Mouse (Mus musculus) adrenal gland, postnatal 36 days (tissue): ENCODE results near the gene Wbp2. TPM values are rescaled to one million over a fixed set of nuclear protein-coding genes. Genes with fewer than 3 reads are reported as not detected.
A peak's percentile ranks its signal among the peaks of the same experiment; 100 is the strongest.
"Not testable (repeated sequence)": the region's sequence is repeated elsewhere in the genome, so short reads cannot be mapped to it uniquely, and the experiment has no call there.

Experiments used
- DNase-seq, 2 experiments: peaks; one replicate each; pipeline ENCODE4 v3.0.0; 2021; ENCODE audit warnings: mixed read lengths in 1 of 2
- total RNA-seq, 2 experiments: library from RNA; stranded (reverse); gene quantifications; 2 replicates each; pipeline ENCODE4 v1.2.3; 2021

Gene Wbp2
- total RNA-seq, 2 experiments from 2014 or later = 157 to 178 TPM

GRCm38 (mm10) chr11:116109441-116110081 is 22.8 kb upstream of the Wbp2 start:
- peak; percentile 55 to 59 for DNase-seq

GRCm38 (mm10) chr11:116108464-116109137 is 21.8 kb upstream of the Wbp2 start:
- peak; percentile 65 to 72 for DNase-seq

DNA sequence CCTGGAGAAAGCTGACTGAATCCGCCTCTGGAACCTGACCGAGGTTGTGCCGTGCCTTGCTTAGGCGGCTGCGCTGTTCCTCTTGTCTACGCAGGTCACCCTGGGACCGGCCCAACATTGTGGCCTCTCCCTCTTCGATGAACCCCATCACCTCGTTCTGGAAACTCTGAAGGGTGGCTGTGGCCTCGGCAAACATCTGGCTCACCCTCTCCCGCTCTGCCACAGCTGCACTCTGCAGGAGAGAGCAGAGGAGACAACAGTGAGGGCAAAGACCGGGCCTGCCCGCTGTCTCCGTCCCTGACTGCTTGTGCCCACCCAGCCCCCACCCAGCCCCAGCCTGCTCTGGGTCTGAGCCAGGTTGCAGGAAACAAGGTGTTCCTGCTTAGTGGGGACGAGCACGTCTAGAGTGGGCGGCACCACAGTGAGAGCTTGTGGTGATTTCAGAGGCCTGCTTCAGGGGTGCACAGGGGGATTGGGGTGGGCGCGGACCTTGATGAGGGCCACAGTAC is 21.0 kb upstream of the Wbp2 start:
- no peak for DNase-seq

DNA sequence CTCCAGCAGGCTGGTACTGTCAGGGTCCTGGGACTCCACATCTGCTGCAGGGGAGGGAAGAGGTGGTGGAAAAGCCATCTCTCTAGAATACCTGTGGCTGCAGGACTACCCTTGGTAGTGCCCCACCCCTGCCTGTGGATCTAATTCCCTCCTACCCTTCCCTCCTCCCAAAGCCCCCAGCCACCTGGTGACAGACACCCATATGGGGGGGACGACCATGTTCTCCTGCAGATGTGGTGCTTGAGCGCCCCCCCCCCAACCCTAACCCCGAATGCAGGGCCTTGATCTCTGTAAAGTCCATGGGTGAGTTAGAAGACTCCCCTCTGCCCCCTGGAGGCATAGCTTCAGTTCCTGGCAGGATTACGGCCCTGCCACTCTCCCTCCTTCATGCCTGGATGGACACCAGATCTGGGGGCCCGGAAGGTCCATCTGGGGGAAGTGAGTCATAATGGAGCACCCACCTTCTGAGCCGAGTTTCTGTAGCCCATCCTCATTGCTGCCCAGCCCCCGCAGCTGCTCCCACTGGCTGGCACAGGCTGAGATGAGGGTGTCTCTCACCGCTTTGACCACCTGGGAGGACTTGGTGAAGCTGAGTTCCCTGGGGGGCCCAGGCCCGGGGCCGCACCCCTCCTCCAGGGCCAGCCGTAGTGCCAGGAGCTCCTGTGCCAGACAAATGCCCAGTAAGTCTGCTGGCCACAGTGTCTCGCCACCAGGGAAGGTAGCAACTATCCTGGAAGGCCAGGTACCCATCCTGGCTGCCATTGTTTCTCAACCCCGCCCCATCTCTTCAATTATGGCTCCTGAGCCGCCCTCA is 20.4 kb upstream of the Wbp2 start:
- DNase-seq = no peak

GRCm38 (mm10) chr11:116106154-116106962 is 19.6 kb upstream of the Wbp2 start:
- DNase-seq = no peak

GRCm38 (mm10) chr11:116105065-116105464 is 18.3 kb upstream of the Wbp2 start:
- no peak for DNase-seq

GRCm38 (mm10) chr11:116104006-116104646 is 17.3 kb upstream of the Wbp2 start:
- DNase-seq = peak; percentile 83 to 86

- peak; percentile 56 to 57 for DNase-seq
These were observed 16.8 kb upstream of the Wbp2 start for GRCm38 (mm10) chr11:116103572-116103971.

DNA sequence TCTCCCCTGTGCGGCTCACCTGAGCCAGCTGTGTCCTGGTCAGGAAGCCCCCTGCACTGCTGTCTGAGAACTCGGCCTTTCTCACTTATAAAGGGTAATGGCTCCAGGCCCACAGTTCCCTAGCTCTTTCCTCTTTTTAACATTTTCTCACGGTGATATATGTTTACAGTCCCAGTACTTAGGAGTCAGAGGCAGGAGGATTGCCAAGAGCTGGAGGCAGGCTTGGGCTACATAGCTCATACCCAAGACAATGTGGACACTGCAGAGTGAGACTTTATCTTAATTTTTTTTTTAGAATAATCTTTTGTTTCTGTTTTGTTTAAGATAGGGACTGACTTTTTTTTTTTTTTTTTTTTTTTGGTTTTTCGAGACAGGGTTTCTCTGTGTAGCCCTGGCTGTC is 15.7 kb upstream of the Wbp2 start:
- no peak for DNase-seq

DNA sequence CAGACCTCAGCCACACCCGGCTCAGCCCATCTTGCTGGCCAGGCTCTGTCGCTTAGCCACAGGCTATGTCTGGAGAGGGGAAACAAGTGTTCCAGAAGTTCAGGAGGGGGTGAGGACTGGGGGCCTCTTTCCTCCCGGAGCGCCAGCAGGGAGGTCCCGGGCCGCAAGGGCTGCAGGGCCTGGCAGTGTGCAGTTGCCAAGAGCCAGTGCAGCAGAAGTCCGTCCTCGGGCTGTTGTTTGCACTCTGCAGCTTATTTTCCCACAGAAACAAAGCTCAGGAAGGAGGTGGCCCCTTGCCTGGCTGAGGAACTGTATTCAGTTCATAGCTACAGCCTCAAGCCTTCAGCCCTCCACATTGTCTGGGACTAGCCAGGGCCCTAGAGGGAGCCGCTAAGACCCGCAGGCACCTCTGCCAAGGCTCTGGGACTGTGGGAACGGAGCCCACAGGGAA is 15.2 kb upstream of the Wbp2 start:
- no peak for DNase-seq

GRCm38 (mm10) chr11:116100839-116101238 is 14.0 kb upstream of the Wbp2 start:
- no peak for DNase-seq

- peak; percentile 23 to 49 for DNase-seq
These were observed 13.6 kb upstream of the Wbp2 start for GRCm38 (mm10) chr11:116100385-116100784.

- DNase-seq = no peak
These were observed 12.7 kb upstream of the Wbp2 start for GRCm38 (mm10) chr11:116099462-116099861.

GRCm38 (mm10) chr11:116098711-116099460 is 12.1 kb upstream of the Wbp2 start:
- DNase-seq = no peak

DNA sequence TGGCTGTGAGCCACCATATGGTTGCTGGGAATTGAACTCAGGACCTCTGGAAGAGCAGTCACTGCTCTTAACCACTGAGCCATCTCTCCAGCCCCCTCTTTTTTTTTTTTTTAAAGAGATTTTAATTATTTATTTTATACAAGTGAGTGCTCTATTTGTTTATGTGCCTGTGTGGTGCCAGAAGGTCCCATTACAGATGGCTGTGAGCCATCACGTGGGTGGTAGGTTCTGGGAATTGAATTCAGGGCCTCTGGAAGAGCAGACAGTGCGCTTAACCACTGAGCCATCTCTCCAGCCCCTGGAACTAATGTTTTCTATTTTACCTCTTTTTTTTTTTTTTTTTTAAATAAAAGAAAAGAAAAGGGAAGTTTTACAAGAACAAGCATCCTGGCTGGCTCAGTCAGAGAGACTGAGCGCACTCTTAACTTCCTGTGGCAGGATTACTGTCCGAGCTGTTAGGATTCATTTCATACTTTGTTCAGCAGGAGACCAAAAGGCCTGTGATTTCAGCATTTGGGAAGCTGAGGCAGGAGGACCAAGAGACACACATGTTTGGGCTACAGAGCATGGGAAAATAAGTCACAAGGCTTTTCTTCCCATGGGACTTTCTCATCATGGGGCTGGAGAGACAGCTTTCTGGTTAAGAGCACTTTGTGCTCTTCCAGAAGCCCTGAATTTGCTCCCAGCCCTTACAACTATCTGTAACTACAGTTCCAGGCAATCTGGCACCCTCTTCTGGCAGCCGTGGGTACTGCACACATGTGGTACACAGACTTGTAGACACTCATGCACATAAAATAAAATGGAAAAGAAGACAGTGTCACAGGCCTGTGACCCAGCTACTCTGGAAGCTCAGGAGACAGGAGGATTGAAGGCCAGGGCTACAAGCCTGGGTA is 9.7 kb upstream of the Wbp2 start:
- no peak for DNase-seq

- peak; percentile 77 to 81 for DNase-seq
These were observed 8.8 kb upstream of the Wbp2 start for GRCm38 (mm10) chr11:116095573-116095972.

- DNase-seq = no peak
These were observed 7.2 kb upstream of the Wbp2 start for GRCm38 (mm10) chr11:116093771-116094565.

DNA sequence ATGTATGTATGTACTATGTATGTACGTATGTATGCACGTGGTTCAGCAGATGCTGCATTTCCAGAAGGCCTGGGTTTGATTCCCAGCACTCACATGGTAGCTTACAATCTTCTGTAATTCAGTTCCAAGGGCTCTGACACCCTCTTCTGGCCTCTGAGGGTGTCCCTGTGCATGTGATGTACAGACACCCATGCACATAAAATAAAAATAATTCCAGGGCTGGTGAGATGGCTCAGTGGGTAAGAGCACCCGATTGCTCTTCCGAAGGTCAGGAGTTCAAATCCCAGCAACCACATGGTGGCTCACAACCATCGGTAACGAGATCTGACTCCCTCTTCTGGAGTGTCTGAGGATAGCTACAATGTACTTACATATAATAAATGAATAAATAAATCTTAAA is 6.2 kb upstream of the Wbp2 start:
- not testable (repeated sequence) for DNase-seq

- DNase-seq = no peak
These were observed 4.8 kb upstream of the Wbp2 start for GRCm38 (mm10) chr11:116091591-116091990.
